Mouse (Mus musculus) heart, embryonic 12.5 days (tissue): Measurements from ENCODE around the gene Trappc6a. TPM values are rescaled to one million over a fixed set of nuclear protein-coding genes. Genes with fewer than 3 reads are reported as not detected.
A peak's percentile ranks its signal among the peaks of the same experiment; 100 is the strongest.

Experiments used
- ATAC-seq: fragments of 200-750 bp; cut with Nextera tagmentation; 2 replicates; pipeline ENCODE4 v1.8.0; 2017; ENCODE audit warnings: moderate TSS enrichment, moderate library complexity; ENCODE audit not compliant: insufficient number of reproducible peaks, low FRiP score
- H3K27ac ChIP-seq: fragments of 300-500 bp; sonication (generic); 2 replicates; pipeline ENCODE4 v1.5.1; 2016; ENCODE audit warnings: mild to moderate bottlenecking, moderate library complexity; ENCODE audit not compliant: poor library complexity, severe bottlenecking
- H3K27me3 ChIP-seq: fragments of 300-500 bp; sonication (generic); replicated peaks from 2 replicates; pipeline ENCODE4 v1.6.1; 2016; ENCODE audit warnings: mild to moderate bottlenecking, moderate library complexity
- H3K36me3 ChIP-seq: fragments of 300-500 bp; sonication (generic); 2 replicates; pipeline ENCODE4 v1.6.1; 2016; ENCODE audit warnings: mild to moderate bottlenecking, moderate library complexity
- H3K4me1 ChIP-seq: fragments of 300-500 bp; sonication (generic); replicated peaks from 2 replicates; pipeline ENCODE4 v1.6.1; 2016; ENCODE audit warnings: mild to moderate bottlenecking
- H3K4me2 ChIP-seq: fragments of 300-500 bp; sonication (generic); 2 replicates; pipeline ENCODE4 v1.6.1; 2016; ENCODE audit warnings: mild to moderate bottlenecking, moderate library complexity
- H3K4me3 ChIP-seq: fragments of 300-500 bp; sonication (generic); 2 replicates; pipeline ENCODE4 v1.5.1; 2016; ENCODE audit warnings: mild to moderate bottlenecking
- H3K9ac ChIP-seq: fragments of 300-500 bp; sonication (generic); 2 replicates; pipeline ENCODE4 v1.6.1; 2016; ENCODE audit warnings: mild to moderate bottlenecking, moderate library complexity
- H3K9me3 ChIP-seq: fragments of 300-500 bp; sonication (generic); replicated peaks from 2 replicates; pipeline ENCODE4 v1.6.1; 2016; ENCODE audit warnings: mild to moderate bottlenecking, moderate library complexity
- WGBS: fragments of 180-500 bp; shearing (Covaris S2); methylation state at CpG from one replicate; pipeline ENCODE4 v1.1.7; 2016; 5-methylcytosine and 5-hydroxymethylcytosine counted together
- polyA plus RNA-seq: library from polyadenylated mRNA; unstranded; fragments of >200 nt; fragmentation: Nextera tagmentation; extraction: Ambion mirVana; gene quantifications from 2 replicates; pipeline ENCODE4 v1.2.1, GENCODE M21; 2016

Gene Trappc6a
- polyA plus RNA-seq, 1 experiment from 2014 or later, result 74.0 TPM

DNA sequence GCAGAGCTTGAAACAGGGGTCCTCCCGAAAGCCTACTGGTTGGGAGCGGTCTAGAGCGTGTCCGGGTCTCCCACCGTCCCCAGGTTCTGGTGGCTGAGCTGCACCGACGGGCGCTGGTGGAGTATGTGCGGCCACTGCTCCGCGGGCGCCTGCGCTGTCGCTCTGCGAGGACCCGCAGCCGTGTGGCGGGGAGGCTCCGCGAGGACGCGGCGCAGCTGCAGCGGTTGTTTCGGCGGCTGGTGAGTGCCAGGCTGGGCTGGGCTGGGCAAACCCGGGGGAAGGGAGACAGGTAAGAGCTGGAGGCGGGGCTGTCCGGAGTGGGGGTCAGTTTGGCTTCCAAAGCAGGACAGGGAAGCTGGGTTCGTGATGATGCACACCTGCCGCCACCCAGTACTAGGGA, 18.7 kb upstream of the Trappc6a start:
- H3K4me3 ChIP-seq, result peak overlapping the region; percentile 21
- H3K27me3 ChIP-seq, result peaks cover 51% of the 10 kb centered on the region
- ATAC-seq, result no peak
- 23% methylated on average over 31 of the region's 31 CpGs for WGBS
- H3K36me3 ChIP-seq, result peaks cover 4% of the 10 kb centered on the region; the same call in 1 of the 2 replicates
- no peaks in the 10 kb centered on the region for H3K9me3 ChIP-seq
- peak overlapping the region; percentile 44 for H3K4me2 ChIP-seq
- no peak overlapping the region for H3K9ac ChIP-seq
- peaks cover 13% of the 10 kb centered on the region for H3K4me1 ChIP-seq
- no peak overlapping the region for H3K27ac ChIP-seq

DNA sequence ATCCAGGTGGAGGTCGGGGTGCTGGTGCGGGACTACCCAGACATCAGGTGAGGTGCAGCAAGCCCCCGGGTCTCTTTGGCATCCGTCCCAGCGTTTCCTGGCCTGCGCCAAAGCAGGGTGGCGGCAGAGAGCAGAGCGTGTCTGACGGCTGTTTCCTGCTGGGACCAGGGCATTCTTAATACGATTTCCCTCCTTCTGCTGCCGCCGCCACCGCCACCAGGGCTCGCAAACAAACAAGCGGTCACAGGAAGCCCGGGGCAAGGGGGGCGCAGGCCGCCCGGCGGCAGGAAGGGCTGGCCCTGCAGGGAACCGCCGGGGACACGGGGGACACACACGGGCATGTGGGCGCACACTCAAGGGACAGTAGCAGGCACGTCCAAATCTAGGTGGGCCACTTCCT, 16.5 kb upstream of the Trappc6a start:
- Histone ChIP-seq H3K9me3 (no peaks in the 10 kb centered on the region), H3K36me3 (peaks cover 6% of the 10 kb centered on the region; the same call in 1 of the 2 replicates), H3K4me3 (peak overlapping the region; percentile 36), H3K4me2 (peak overlapping the region; percentile 68), H3K4me1 (peaks cover 18% of the 10 kb centered on the region), H3K27ac (peak overlapping the region; percentile 16; the same call in 1 of the 2 replicates), H3K27me3 (peaks cover 50% of the 10 kb centered on the region), H3K9ac (peak overlapping the region; percentile 66)
- peak; percentile 43 for ATAC-seq
- 4% methylated on average over 26 of the region's 26 CpGs for WGBS

DNA sequence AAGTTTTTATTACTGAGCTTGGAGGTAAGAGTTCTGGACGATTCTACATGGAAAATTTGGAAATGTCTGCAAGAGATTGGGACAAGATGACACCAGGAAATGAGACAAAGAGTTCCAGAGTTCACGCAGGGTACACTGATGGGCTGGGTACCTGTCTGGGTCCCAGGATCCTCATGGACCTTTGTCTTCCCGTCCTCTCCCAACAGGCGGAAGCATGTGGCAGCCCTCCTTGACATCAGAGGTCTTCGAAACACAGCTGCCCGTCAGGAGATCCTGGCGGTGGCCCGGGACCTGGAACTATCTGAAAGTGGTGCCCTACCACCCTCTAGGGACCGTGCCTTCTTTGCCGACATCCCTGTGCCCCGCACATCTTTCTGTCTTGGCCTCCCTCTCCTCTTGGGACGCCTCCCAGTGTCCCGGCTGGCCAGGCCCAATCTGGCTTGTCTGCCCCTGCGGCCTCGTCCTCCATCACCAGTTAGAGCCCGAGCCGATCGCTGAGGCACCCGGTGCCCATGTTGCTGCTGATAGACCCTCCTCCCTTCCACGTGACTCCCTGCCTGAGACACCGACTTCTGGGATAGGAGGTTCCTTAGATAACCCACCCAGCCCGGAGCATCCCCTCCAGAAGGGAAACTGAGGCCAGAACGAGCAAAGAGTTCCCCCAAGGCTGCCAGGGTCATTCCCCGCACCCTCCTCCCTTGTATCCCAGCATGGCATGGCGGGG, 13.3 kb upstream of the Trappc6a start:
- H3K9me3 ChIP-seq, result no peaks in the 10 kb centered on the region
- 78% methylated on average over 25 of the region's 25 CpGs for WGBS
- no peak overlapping the region for H3K27ac ChIP-seq
- H3K36me3 ChIP-seq, result 0 out of 2 replicates have a peak, but pooled peaks cover 3% of the 10 kb centered on the region
- peaks cover 21% of the 10 kb centered on the region for H3K27me3 ChIP-seq
- H3K4me2 ChIP-seq, result no peak overlapping the region
- peaks cover 13% of the 10 kb centered on the region; the same call in 1 of the 2 replicates for H3K4me1 ChIP-seq
- ATAC-seq, result no peak
- H3K4me3 ChIP-seq, result no peak overlapping the region
- H3K9ac ChIP-seq, result no peak overlapping the region

DNA sequence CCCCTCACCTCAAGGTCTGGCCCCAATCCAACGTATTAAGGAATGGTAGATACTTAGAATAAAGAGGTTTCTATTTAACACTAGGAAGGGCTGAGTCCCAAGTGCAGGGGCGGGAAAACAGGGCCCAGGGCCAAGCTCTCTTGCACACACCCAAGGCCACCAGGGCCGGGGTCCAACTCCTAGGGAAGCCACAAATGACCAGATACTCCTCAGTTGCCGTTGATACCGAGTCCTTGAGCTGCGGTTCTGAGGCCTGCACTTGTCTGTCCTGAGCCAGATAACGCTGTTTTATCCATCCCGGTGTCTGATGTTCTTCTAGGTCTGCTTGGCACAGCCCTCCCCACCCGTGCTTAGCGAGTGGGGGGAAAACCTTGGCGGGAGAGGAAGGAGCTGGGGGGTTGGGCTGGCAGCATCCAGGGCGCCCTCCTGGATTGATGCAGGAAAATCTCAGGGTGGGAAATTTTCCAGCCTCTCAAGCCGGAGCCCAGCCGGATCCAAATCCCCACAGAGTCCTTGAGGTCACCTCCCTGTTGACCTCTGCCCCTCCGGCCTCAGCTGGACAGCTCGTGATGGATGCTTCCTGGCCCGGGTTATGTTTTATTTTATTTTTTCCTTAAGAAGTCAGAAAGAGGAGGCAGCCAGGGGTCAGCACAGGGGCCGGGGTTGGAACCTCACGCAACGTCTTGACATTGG, 12.5 kb upstream of the Trappc6a start:
- ATAC-seq, result no peak
- H3K4me1 ChIP-seq, result peaks cover 13% of the 10 kb centered on the region; the same call in 1 of the 2 replicates
- H3K4me2 ChIP-seq, result no peak overlapping the region
- 0 out of 2 replicates have a peak, but pooled peaks cover 3% of the 10 kb centered on the region for H3K36me3 ChIP-seq
- peaks cover 15% of the 10 kb centered on the region for H3K27me3 ChIP-seq
- no peaks in the 10 kb centered on the region for H3K9me3 ChIP-seq
- no peak overlapping the region for H3K4me3 ChIP-seq
- 58% methylated on average over 20 of the region's 20 CpGs for WGBS
- no peak overlapping the region for H3K9ac ChIP-seq
- no peak overlapping the region for H3K27ac ChIP-seq

DNA sequence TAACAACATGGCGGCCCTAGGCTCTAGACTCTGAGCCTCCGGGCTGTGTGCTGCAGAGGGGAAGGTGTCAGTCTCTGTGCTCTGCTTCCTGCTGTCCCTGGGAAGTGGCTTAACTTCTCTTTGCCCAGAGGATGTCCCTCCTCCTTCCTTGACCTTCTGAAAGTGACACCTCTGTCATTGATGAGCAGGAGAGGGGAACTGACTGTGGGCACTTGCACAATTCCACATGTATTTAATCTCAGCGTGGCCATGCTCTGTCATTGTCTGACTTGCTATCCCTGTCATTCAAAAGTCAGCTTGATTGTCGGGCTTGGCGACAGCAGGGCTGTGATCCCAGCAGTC, 12.0 kb upstream of the Trappc6a start:
- no peaks in the 10 kb centered on the region for H3K9me3 ChIP-seq
- no peak overlapping the region for H3K27ac ChIP-seq
- H3K4me2 ChIP-seq, result no peak overlapping the region
- WGBS, result 75% methylated on average over 5 of the region's 5 CpGs
- H3K36me3 ChIP-seq, result 0 out of 2 replicates have a peak, but pooled peaks cover 3% of the 10 kb centered on the region
- no peak overlapping the region for H3K4me3 ChIP-seq
- H3K4me1 ChIP-seq, result peaks cover 13% of the 10 kb centered on the region; the same call in 1 of the 2 replicates
- ATAC-seq, result no peak
- peaks cover 10% of the 10 kb centered on the region; the same call in 1 of the 2 replicates for H3K27me3 ChIP-seq
- no peak overlapping the region for H3K9ac ChIP-seq

DNA sequence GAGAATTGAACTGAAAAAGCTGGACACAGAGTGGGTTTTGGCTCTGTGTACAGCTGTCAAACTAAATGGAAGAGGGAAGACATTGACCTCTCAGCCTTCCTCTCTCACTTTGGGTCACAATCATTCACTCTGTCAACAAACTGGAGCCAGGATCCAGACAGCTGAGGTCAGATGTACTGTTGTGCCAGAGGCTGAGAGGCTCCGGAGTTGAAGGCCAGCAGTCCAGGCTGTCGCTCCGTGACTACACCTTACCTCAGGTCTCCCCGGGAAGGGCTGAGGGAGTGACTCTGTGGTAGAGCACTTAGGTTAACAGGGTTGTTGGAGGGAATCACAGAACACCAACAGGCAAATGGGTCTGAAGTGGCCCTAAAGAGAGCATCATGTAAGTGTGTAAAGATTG, 9.9 kb upstream of the Trappc6a start:
- 0 out of 2 replicates have a peak, but pooled peaks cover 3% of the 10 kb centered on the region for H3K27me3 ChIP-seq
- no peak overlapping the region for H3K27ac ChIP-seq
- no peak overlapping the region for H3K4me3 ChIP-seq
- H3K4me2 ChIP-seq, result no peak overlapping the region
- peaks cover 5% of the 10 kb centered on the region; the same call in 1 of the 2 replicates for H3K4me1 ChIP-seq
- 73% methylated on average over 4 of the region's 4 CpGs for WGBS
- H3K9me3 ChIP-seq, result no peaks in the 10 kb centered on the region
- 0 out of 2 replicates have a peak, but pooled peaks cover 3% of the 10 kb centered on the region for H3K36me3 ChIP-seq
- H3K9ac ChIP-seq, result no peak overlapping the region
- no peak for ATAC-seq

DNA sequence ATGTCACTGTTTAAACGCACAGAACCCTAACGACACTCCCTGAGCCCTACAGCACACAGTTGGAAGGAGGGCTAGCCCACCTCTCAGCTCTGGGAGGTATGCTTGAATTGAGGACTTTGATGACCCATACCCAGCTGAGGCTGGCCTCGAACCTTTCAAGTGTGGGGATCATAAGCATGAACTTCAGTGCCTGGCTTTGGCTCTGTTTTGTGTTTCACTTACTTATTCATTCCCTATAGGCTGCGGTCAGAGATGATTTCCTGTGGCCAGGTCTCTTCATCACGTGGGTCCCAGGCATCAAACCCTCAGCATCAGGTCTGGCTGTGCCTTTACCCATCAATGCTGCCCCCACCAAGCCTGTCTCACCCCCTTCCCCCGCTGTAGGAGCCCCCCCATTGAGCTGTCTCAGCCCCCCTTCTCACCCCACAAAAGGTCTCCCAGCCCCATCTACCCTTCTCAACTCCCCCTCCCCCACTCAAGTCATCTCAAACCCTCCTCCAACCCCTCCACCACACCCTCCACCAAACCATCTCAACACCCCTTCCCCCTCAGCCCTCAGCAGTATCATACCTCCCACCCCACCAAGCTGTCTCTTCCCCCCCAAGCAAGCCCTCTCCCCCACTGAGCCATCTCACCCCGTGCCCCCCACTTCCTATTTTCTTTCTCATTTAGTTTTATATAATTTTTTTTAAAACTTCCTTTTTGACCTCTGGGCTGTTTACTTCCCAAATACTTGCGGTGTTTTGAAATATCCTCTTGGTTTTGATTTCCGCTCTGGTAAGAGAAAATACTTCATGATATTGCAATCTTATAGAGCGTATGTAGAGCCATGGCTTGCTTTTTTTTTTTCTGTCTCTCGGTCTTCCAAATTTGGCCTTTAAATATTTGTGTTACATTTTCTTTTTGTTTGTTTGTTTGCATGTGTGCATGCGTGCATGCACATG, 7.5 kb upstream of the Trappc6a start:
- Histone ChIP-seq H3K27ac (no peak overlapping the region), H3K9me3 (no peaks in the 10 kb centered on the region), H3K4me1 (no peaks in the 10 kb centered on the region), H3K36me3 (no peaks in the 10 kb centered on the region), H3K4me3 (no peak overlapping the region), H3K4me2 (no peak overlapping the region), H3K27me3 (no peaks in the 10 kb centered on the region), H3K9ac (no peak overlapping the region)
- no peak for ATAC-seq
- 66% methylated on average over 12 of the region's 12 CpGs for WGBS

DNA sequence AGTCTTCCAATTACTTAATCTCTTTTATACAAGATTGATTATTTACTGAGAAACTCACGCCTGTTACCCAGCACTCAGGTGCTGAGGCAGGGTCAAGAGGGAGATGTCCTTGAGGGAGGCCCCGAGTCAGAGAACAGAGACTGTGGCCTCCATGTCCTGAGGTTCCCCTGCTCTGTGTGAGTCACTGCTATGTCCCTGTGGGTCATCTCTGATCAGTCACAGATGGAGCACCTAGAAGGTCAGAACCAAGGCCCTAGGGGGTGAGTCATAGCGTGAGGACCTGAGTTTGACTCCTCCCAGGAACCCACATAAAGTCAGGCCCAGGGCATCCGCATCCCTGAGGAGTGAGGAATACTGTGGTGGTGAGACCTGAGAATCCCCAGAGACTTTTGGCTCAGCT, 6.5 kb upstream of the Trappc6a start:
- no peaks in the 10 kb centered on the region for H3K9me3 ChIP-seq
- no peaks in the 10 kb centered on the region for H3K27me3 ChIP-seq
- no peak overlapping the region for H3K27ac ChIP-seq
- no peak for ATAC-seq
- 0 out of 2 replicates have a peak overlapping the region, but pooled peaks have one; percentile 1 for H3K9ac ChIP-seq
- H3K4me1 ChIP-seq, result 0 out of 2 replicates have a peak, but pooled peaks cover 4% of the 10 kb centered on the region
- no peaks in the 10 kb centered on the region for H3K36me3 ChIP-seq
- H3K4me3 ChIP-seq, result no peak overlapping the region
- no peak overlapping the region for H3K4me2 ChIP-seq
- WGBS, result 75% methylated on average over 4 of the region's 4 CpGs

DNA sequence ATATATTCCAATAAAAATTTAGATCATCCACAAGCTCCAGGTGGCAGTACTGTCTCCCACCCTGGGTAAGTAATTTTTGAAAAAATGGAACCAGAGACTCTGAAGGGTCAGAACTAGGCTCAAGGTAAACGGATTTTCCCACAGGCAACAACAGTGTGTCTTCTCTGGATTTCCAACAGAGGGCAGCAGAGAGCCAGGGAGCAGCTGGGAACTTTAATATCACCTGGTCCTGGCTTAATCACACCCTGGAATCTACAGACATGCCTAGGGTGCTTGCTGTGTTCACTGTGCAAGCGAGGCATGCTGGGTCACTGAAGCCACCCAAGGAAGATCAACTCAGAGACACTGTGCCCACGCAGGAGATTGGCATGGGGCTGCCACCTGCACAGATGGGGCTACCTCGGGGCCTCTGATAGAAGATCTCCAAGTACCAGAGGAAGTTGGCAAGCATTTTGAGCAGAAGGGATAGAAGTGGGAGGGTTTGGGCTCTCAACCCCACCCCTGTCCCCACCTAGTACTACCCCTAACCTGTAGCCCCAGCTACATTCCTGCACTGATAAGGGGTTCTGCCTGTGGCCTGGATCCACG, 4.6 kb upstream of the Trappc6a start:
- 27% methylated on average over 5 of the region's 5 CpGs for WGBS
- Histone ChIP-seq H3K36me3 (no peaks in the 10 kb centered on the region), H3K4me3 (no peak overlapping the region)

DNA sequence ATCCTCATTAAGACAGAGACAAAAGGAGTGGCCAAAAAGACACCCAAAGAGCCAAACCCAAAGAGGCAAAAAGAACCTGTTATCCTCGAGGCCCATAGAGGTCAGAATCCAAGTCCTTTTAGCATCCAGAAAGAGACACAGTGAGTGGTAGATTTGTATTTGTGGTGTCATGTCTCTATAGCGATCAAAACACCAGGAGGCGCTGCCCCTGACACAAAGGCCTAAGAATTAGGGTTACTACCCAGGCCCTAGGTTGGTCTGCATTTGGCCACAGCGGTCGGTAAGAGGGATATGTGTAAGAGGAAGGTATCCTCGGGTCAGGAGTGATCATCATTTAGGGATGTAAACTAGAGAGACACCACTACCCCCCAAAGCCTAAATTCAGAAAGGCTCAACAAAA, 1.9 kb upstream of the Trappc6a start:
- ATAC-seq, result no peak
- peak overlapping the region; percentile 97 for H3K4me2 ChIP-seq
- 30% methylated on average over 6 of the region's 6 CpGs for WGBS
- no peaks in the 10 kb centered on the region for H3K9me3 ChIP-seq
- H3K4me1 ChIP-seq, result peaks cover 26% of the 10 kb centered on the region
- no peaks in the 10 kb centered on the region for H3K27me3 ChIP-seq
- no peak overlapping the region for H3K9ac ChIP-seq
- no peaks in the 10 kb centered on the region for H3K36me3 ChIP-seq
- peak overlapping the region; percentile 95; the same call in 1 of the 2 replicates for H3K4me3 ChIP-seq
- H3K27ac ChIP-seq, result no peak overlapping the region

More for the DNA sequence above, 4.6 kb upstream of the Trappc6a start:
- Histone ChIP-seq H3K9me3 (no peaks in the 10 kb centered on the region), H3K27me3 (no peaks in the 10 kb centered on the region), H3K9ac (no peak overlapping the region), H3K27ac (no peak overlapping the region), H3K4me1 (peaks cover 16% of the 10 kb centered on the region), H3K4me2 (no peak overlapping the region)
- no peak for ATAC-seq
